Mouse (Mus musculus): ENCODE measurements around the gene Mettl14.
A peak's percentile ranks its signal among the peaks of the same experiment; 100 is the strongest.

Mettl14 gene

GRCm38 (mm10) chr3:123356377-123356991 is 29.4 kb downstream of the Mettl14 start:
- DNase-seq: no peak

DNA sequence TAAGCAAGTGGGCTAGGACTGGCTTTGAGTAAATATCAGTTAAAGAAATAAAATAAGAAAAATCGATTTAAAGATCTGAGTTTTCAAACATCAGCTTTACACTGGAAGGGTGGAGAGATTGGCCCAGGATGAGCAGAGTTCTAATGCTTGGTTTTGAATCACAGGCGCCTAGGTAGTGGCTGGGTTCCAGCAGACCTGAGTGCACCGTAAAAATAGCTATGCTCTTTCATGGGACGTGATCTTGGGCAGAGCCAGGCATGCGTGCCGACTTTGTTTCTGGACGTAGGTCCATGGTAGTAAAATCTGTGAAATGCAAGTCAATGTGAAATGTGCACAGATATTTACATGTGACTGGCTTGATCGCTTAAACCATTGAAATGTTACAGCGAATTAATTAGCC is 31.5 kb downstream of the Mettl14 start:
- no peak for DNase-seq

DNA sequence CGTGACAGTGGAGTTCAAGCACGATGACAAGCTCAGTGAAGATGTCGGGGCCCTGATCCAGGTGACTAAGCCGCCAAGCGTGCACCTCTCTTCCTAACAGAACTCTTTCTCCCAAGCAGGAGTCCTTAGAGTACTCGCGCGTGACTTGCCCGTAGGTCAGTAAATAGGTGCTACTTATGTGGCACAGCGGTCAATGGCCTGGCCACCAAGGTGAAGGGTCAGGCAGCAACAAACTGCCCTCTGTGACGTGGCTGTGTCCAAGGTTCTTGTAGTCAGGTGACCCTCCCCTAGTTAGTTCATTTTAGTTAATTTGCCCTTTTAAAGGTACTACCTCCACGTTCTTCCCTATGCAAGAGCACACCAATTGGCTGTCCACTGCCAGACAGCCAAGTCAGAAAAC is 32.2 kb downstream of the Mettl14 start:
- DNase-seq: no peak

DNA sequence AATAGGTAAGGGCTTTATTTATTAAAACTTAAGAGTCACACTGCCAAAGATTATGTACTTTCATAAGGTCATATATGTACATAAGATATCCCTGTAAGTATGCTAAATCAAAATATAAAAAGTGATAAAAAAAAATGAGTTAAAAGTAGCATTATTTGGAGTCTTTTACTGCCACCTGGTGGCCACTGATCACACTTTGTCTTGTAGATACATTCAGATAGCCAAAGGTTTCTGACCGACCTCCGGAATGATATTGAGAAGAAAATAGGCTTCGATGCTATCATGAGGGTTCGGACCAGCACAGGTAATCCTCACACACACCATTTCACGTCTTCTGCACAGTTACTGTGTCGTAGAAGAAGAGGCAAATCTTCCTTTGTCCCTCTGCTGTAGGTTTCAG is 32.7 kb downstream of the Mettl14 start:
- peak; percentile 15 for DNase-seq

DNA sequence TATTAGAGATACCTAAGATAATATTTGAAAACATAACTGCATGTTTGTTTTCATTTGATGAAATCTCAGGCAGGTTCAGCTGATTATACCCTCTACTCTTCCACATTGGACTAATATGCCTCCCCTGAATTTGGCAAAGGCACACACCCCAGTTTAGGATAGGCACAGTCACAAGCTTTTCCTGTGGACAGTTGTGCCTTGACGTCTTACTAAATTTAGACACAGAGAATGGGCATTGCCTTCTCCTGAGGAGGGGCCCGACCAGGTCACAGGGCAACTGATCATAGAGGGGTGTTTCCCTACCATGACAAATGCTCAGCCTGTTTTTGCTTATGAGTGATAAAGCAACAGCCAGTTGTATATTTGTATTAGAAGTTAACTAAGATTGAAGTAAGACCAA is 34.4 kb downstream of the Mettl14 start:
- DNase-seq: no peak

DNA sequence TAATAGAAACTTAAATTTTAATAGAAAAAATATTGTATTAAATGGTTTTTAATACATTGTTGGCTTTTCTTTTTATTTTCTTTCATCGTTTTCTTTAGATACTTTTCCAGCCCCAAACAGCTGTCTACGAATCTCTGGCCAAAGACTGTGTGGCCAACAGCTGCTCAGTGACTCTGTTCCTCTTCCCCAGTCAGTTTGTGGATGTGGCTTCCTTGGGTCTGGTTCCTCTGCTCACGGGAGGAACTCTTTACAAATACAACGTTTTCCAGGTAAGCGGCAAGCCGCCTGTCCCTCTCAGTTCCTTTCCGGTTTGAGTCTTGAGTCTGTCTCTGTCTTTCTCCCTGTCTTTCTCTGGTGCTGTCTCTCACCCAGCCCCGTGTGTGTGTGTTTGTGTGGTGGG is 35.3 kb downstream of the Mettl14 start:
- no peak for DNase-seq

GRCm38 (mm10) chr3:123348080-123348802 is 37.7 kb downstream of the Mettl14 start:
- DNase-seq: no peak

DNA sequence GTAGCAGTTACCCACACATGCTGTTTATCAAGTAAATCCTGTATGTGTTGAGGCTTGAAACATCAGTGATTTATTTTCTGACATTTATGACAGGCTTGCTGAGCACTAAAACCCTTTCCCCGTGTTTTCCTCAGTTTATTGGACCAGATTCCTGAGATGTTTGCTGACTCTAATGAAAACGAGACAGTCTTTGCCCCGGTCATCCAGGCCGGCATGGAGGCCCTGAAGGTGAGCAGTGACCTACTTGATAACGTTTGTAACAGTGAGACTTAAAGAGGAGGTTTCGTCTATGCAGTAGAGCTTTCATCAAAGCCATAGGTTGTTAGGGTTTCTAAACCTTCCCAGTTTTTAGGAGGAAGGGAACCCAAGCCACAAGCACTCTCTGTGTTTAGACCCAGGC is 42.2 kb downstream of the Mettl14 start:
- no peak for DNase-seq

DNA sequence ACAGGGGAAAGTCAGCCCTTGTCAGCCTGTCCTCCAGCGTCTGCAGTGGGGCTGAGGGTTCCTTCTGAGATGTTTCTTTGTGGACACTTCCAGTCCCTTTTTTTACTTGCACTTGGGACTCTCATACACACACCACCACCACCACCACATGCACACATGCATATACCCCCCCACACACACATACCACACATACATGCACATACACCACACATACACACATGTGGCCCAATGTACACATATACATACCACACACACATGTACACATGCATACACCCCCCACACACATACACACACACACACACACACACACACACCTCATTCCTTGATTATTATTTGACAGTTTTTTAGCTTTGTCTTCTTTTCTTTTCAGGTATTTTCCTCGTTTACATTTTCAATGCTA is 44.9 kb downstream of the Mettl14 start:
- no peak for DNase-seq

DNA sequence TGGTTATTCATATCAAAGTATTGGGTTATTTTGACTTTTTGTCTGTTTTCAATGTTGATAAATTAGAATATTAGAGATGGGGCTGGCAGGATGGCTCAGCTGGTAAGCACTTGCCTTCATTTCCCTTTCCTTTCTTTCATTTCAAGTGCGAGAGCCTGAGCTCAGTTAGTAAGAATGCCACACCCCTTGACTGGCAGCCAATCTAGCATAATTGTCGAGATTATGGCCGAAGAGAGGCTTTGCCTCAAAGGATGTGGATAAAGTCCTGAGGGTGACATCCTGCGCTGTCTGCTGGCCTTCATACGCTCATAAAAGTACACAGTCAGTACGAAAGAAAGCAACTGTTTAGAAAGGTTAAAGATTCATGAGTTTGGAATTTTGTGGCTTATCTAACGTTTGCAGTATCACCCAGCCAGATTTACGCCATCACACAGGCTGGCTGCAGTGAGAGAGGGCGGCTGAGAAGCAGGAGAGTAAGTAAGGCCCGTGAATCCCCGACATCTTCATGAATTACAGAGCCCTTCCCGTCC is 47.2 kb downstream of the Mettl14 start:
- no peak for DNase-seq

DNA sequence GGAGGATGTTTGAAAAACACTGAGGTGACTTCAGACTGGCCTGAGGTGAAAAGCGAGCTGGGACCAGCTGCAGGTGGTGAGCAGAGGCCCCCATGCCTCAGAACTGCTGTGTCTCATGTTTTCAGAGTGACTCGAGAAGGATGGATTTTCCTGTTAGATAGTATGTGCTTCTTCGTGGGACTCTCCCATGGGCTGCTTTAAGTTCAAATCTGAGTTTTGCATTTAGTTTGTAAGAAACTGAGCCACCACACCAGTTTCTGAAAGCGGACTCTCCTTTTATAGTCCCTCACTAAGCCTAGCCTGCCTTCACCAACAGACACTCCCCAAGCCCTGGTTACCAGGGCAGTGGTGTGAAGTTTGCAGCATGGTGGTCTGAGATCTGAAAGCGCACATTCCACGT is 48.1 kb downstream of the Mettl14 start:
- DNase-seq: no peak

DNA sequence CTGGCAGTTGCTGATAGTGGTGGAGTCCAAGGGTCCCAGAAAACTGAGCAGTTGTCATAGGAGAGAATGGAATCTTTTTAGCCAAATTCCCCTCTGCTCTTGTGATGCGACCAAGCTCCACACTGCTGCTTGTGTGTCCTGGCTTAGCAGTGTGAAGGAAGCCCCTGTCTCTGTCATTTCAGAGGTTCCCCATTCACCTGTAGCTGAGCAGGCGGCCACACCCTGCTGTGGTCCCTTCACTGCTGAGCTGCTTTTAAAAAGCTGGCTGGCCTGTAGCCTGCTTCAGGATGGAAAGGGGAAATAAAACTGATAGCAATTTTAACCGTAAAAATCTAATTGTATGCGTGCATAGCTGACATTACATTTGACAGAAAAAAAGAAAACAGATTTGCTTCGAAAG is 49.0 kb downstream of the Mettl14 start:
- DNase-seq: no peak

DNA sequence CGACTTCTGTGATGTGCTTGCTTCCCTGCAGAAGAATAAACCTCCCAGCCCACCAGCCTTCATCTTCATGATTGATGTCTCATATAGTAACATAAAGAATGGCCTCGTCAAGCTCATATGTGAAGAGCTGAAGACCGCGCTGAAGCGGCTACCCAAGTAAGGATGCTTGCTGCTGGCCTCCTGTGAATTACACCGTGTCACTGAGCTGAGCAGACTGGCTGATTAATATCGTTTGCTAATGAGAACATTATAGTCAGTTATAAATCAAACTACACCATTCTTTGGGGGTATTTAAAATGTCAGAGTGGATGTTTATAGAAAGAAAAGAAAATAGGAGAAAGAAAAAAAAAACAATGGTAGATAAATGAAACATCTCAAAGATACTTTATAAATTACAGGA is 49.5 kb downstream of the Mettl14 start:
- DNase-seq: no peak

DNA sequence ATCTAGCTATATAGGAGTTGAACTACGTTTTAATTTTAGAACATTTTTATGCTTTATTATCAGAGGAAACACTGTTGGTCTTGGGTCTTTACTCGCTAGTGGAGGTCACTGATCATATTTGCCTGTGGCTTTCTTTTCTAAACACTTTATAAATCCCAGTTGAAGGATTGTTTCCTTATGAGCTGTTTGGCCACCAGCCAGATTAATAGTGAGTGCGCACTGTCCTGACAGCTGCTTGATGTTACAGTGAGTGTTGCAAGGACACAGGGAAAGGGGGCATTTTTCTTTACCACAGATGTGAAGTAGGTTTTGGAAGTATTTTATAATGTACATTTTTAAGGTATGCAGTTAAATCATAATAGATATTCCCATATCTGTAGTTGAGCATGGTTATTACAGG is 50.4 kb downstream of the Mettl14 start:
- no peak for DNase-seq

DNA sequence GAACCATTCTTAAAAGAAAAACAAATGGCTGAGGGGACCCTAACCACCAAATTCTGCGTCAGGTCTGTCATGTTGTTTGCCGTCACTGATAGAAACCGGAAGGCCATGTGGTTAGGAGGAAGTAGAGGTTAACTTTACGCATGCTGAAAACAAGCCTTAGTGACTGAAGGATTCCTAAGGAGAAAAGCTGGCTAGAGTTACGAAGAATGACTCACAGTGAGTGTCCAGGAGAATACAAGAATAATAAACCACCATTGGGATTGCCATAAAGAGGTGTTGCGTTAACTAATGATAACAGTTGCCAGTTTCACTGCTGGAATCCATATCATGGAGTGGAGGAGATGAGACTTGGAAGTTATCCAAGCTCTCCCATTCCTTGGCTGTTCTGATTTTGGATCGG is 51.0 kb downstream of the Mettl14 start:
- no peak for DNase-seq

DNA sequence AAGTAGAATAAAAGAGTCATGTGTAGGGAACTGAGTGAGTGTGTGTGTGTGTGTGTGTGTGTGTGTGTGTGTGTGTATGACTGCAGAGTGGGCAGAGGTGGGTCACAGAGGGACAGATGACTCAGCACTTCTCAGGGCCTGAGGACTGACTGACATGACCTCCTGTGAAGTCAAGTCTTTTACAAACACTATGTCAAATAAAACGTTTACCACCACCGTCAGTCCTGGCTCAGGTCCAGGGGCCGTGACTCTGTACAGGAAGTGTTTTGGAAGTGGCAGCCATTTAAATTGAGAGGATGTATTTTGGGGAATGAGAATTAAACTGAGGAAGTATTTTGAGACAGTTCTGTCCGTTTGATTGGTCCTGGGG is 52.9 kb downstream of the Mettl14 start:
- no peak for DNase-seq

GRCm38 (mm10) chr3:123332330-123333054 is 53.4 kb downstream of the Mettl14 start:
- no peak for DNase-seq

DNA sequence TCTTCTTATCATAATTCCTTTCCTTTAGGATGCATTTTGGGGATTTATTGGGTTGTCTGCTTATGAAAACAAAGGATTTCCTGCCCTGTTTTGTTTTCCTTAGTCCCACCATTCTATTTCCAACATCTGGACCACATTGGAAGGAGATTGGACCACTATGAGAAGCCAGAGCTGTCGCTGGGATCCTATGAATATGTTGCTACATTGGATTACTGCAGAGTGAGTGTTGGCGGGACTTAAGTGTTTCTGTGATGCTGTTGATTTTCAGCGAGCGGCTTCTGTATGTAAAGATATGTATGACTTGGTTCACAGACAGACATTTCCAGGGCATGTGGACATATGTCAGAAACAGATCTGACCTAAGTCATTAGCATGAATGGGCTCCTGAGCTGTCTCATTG is 55.7 kb downstream of the Mettl14 start:
- no peak for DNase-seq

GRCm38 (mm10) chr3:123329251-123329650 is 56.7 kb downstream of the Mettl14 start:
- no peak for DNase-seq

DNA sequence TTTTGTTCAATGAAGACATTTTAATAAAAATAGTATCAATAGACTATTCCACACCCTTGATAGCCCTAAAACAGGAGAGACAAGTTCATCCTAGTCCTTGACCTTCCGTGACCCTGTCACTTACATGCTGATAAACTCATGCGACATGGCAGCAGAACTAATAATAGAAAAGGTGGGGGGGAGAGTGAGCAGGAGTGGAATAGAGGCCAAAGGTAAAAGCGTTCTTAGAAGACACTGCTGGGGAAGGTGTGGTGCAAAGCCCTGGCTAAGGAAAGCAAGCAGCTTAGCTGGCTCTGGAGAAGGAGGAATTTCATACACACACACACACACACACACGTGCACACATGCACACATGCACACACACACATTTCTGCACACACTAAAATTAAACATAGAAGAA is 61.6 kb downstream of the Mettl14 start:
- no peak for DNase-seq

- no peak for DNase-seq
Measured at GRCm38 (mm10) chr3:123322147-123322546, 63.8 kb downstream of the Mettl14 start.

- no peak for DNase-seq
Measured at GRCm38 (mm10) chr3:123321612-123322011, 64.3 kb downstream of the Mettl14 start.

DNA sequence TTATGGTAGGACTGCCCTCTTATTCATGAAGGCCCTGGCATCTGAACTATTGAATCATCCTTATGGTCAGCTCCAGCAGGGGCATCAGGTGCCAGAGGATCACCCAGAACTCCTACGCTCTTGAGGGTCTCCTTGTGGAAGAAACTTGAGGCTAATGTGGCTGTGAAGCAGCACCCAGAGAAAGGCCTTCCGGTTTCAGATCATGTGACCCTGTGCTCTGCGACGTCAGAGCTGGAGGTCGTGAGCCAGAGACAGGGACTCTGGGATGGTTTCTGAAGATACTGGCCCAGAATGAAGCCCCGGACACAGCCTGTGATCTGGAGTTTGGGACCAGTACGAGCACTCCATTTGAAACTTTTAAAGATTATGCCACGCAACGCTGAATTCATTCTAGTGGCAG is 65.6 kb downstream of the Mettl14 start:
- no peak for DNase-seq

Data from thymus, postnatal 25 days (tissue).